Mouse (Mus musculus): ENCODE measurements around the gene Olfr1357.

- TF ChIP-seq GATA1 (IDR thresholded peaks at IDR 0.05; ENCODE audit: low read length) (no peak), TAL1 (IDR thresholded peaks at IDR 0.05; ENCODE audit: low read length) (no peak)
These were observed 12.3 kb upstream of the Olfr1357 start for GRCm38 (mm10) chr10:78630194-78630593.
